Mouse (Mus musculus) adrenal gland, postnatal 36 days (tissue): ENCODE results near the gene Rpe65. TPM values are rescaled to one million over a fixed set of nuclear protein-coding genes. Genes with fewer than 3 reads are reported as not detected.

Experiments used
- DNase-seq, 2 experiments: peaks; one replicate each; pipeline ENCODE4 v3.0.0; 2021; ENCODE audit warnings: mixed read lengths in 1 of 2
- long read RNA-seq, 2 experiments: library from polyadenylated mRNA; stranded (forward); transcript quantifications; one replicate each; pipeline ENCODE4 v2.0.0; 2021; ENCODE audit warnings: borderline sequencing depth in 2 of 2
- total RNA-seq, 2 experiments: library from RNA; stranded (reverse); gene quantifications; 2 replicates each; pipeline ENCODE4 v1.2.3; 2021

Rpe65 gene
- total RNA-seq = not detected
- long read RNA-seq, experiment 1 = 0 reads
- long read RNA-seq, experiment 2 = 0 reads

DNA sequence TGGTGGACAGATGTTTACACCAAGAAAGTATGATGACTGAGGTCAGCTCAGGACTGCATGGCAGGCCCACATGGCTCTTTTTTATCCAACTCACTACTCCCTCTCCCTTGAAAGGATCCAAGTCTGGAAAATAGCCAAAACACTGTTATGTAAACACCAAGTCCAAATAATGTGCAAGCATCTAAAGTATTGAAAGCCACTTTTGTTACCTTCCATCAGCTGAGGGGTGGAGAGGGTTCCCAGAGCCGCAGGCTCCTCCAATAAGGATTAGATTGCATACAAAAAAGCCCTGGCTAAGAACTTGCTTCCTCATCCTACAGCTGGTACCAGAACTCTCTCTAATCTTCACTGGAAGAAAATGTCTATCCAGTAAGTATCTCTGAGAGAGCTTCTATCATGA, at the start of gene Rpe65:
Gene Rpe65 (plus strand): TSS at position 301 of the 400 bp plus-strand sequence.
- DNase-seq = no peak

GRCm38 (mm10) chr3:159550224-159550623, 48.8 kb upstream of the Rpe65 start:
- DNase-seq = no peak

DNA sequence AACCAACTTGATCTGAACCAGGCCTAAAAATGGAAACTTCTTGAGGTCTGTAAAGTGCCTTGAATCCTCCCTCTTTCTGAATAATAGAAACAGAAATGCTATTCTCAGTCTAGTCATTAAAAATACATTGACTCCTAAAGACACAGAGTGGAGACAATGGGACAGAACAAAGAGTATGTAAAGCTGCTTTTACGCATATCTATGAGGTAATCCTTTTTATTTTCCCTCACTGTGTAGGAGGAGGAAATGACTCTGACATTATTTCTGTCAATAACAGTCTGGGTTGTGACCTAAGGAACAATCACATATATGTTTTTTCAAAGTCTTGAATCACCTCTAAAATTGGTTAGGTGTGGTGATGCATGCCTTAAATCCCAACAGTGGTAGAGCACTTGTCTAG, 16.0 kb downstream of the Rpe65 start:
- no peak for DNase-seq

DNA sequence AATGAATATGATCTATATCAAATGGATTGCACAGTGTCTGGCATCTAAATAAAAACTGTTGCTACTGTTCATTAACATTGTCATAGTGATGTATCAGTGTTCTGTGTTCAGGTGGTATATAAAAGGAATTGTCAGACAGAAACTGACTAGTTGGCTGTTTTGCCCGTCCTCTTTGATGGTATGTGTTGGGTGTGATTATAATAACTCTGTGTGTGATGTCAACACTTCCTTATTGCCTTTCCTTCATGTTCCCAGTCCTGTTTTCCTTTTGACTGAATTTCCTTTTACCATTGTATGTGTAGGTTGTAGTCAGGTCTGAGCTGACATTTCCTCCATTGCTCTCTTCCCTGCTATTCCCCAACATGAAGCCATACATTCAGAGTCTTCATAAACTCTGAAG, 22.1 kb downstream of the Rpe65 start:
- DNase-seq = no peak

GRCm38 (mm10) chr3:159624010-159624409, 25.0 kb downstream of the Rpe65 start:
- no peak for DNase-seq

DNA sequence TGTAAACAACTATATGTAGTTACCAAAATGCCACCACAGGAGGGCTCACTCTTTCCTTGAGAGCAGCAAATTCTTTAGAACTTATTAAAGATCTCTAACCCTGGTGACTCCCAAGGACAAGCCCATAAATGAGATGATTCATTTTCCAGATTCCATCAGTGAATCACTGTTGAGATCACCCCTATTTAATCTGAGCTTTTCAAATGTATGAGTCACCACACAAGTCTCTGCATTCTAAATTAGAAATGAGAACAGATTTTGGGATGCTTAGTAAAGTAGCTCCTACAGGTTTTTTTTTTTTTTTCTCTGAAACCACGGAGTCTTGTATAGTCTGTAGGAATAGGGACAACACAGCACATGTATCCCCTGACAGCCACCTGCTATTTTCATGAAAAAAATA, 61.8 kb downstream of the Rpe65 start:
- DNase-seq = peak; percentile 3 to 20

GRCm38 (mm10) chr3:159663333-159663732, 64.4 kb downstream of the Rpe65 start:
- no peak for DNase-seq

Other genes with a start within 250 kb of the Rpe65 start
- gene Depdc1a, start 103.7 kb upstream of the Rpe65 start, total RNA-seq = 1 to 10 TPM; 1.6 to 1.7 TPM
- gene Wls, start 240.5 kb downstream of the Rpe65 start, total RNA-seq = 10 to 100 TPM; 49.1 to 58.4 TPM